Mouse (Mus musculus): ENCODE data around the gene Tectb. TPM values are rescaled to one million over a fixed set of nuclear protein-coding genes. Genes with fewer than 3 reads are reported as not detected.

The Tectb gene
- polyA plus RNA-seq (2011; ENCODE audit: insufficient read depth, insufficient read length, low read depth, missing spikeins) = not detected in 2 replicates

GRCm38 (mm10) chr19:55180433-55180832 is at the start of gene Tectb:
Tectb (plus strand) TSS chr19:55180733.
- no peaks in the 10 kb centered on the region for H3K9me3 ChIP-seq (replicated peaks; ENCODE audit: control insufficient read depth, insufficient read depth, low read length, poor library complexity, severe bottlenecking)
- no peaks in the 10 kb centered on the region for H3K4me1 ChIP-seq (ENCODE audit: control insufficient read depth, insufficient read depth, low read length)
- no peak within 1 kb of the TSS for H3K27ac ChIP-seq (ENCODE audit: insufficient read depth, low read length)
- no peaks in the 10 kb centered on the region for H3K27me3 ChIP-seq (ENCODE audit: control insufficient read depth, insufficient read depth, low read length, poor library complexity, severe bottlenecking)
- H3K9ac ChIP-seq (ENCODE audit: low read depth, poor library complexity, severe bottlenecking) = no peak within 1 kb of the TSS
- TF ChIP-seq POLR2A (IDR thresholded peaks at IDR 0.05; ENCODE audit: insufficient read depth, low read length) = no peak
- no peak for TF ChIP-seq CTCF (IDR thresholded peaks at IDR 0.05; ENCODE audit: low read depth, low read length)
- TF ChIP-seq EP300 (IDR thresholded peaks at IDR 0.05; ENCODE audit: insufficient read depth, low read depth, low read length) = no peak
- H3K36me3 ChIP-seq (ENCODE audit: control insufficient read depth, insufficient read depth, low read length, poor library complexity, severe bottlenecking) = no peaks in the 10 kb centered on the region
- no peak within 1 kb of the TSS for H3K4me3 ChIP-seq (ENCODE audit: low read depth, low read length)

GRCm38 (mm10) chr19:55131747-55132146 is 48.8 kb upstream of the Tectb start:
- no peak for TF ChIP-seq CTCF (IDR thresholded peaks at IDR 0.05; ENCODE audit: low read depth, low read length)
- TF ChIP-seq EP300 (IDR thresholded peaks at IDR 0.05; ENCODE audit: insufficient read depth, low read depth, low read length) = no peak
- TF ChIP-seq POLR2A (IDR thresholded peaks at IDR 0.05; ENCODE audit: insufficient read depth, low read length) = no peak
- H3K27ac ChIP-seq (ENCODE audit: insufficient read depth, low read length) = no peak overlapping the region
- H3K4me1 ChIP-seq (ENCODE audit: control insufficient read depth, insufficient read depth, low read length) = no peaks in the 10 kb centered on the region
- no peaks in the 10 kb centered on the region for H3K27me3 ChIP-seq (ENCODE audit: control insufficient read depth, insufficient read depth, low read length, poor library complexity, severe bottlenecking)
- no peaks in the 10 kb centered on the region for H3K36me3 ChIP-seq (ENCODE audit: control insufficient read depth, insufficient read depth, low read length, poor library complexity, severe bottlenecking)
- H3K9ac ChIP-seq (ENCODE audit: low read depth, poor library complexity, severe bottlenecking) = no peak overlapping the region
- H3K9me3 ChIP-seq (replicated peaks; ENCODE audit: control insufficient read depth, insufficient read depth, low read length, poor library complexity, severe bottlenecking) = peaks cover 3% of the 10 kb centered on the region; the same call in 1 of the 2 replicates
- no peak overlapping the region for H3K4me3 ChIP-seq (ENCODE audit: low read depth, low read length)

DNA sequence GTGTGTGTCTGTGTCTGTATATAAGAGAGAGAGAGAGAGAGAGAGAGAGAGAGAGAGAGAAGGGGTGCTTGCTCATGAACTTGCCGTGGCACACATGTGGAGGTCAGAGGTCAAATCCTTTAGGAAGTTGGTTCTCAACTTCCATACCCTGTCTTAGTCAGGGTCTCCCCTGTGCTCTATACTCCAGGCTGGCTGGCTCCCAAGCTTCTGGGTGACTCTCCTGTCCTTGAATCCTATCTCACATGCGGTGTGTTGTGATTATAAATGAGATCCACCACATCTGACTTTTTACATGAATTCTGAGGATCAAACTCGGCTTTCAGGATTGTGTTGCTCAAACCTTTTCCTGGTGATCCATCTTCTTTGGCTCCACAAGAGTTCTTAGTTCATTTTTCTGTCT is 48.1 kb upstream of the Tectb start:
- no peaks in the 10 kb centered on the region for H3K4me1 ChIP-seq (ENCODE audit: control insufficient read depth, insufficient read depth, low read length)
- no peaks in the 10 kb centered on the region for H3K27me3 ChIP-seq (ENCODE audit: control insufficient read depth, insufficient read depth, low read length, poor library complexity, severe bottlenecking)
- H3K36me3 ChIP-seq (ENCODE audit: control insufficient read depth, insufficient read depth, low read length, poor library complexity, severe bottlenecking) = no peaks in the 10 kb centered on the region
- H3K9me3 ChIP-seq (replicated peaks; ENCODE audit: control insufficient read depth, insufficient read depth, low read length, poor library complexity, severe bottlenecking) = peaks cover 3% of the 10 kb centered on the region; the same call in 1 of the 2 replicates
- no peak overlapping the region for H3K27ac ChIP-seq (ENCODE audit: insufficient read depth, low read length)
- TF ChIP-seq POLR2A (IDR thresholded peaks at IDR 0.05; ENCODE audit: insufficient read depth, low read length) = no peak
- no peak for TF ChIP-seq EP300 (IDR thresholded peaks at IDR 0.05; ENCODE audit: insufficient read depth, low read depth, low read length)
- no peak for TF ChIP-seq CTCF (IDR thresholded peaks at IDR 0.05; ENCODE audit: low read depth, low read length)
- no peak overlapping the region for H3K4me3 ChIP-seq (ENCODE audit: low read depth, low read length)
- no peak overlapping the region for H3K9ac ChIP-seq (ENCODE audit: low read depth, poor library complexity, severe bottlenecking)

GRCm38 (mm10) chr19:55134521-55134920 is 46.0 kb upstream of the Tectb start:
- no peaks in the 10 kb centered on the region for H3K27me3 ChIP-seq (ENCODE audit: control insufficient read depth, insufficient read depth, low read length, poor library complexity, severe bottlenecking)

DNA sequence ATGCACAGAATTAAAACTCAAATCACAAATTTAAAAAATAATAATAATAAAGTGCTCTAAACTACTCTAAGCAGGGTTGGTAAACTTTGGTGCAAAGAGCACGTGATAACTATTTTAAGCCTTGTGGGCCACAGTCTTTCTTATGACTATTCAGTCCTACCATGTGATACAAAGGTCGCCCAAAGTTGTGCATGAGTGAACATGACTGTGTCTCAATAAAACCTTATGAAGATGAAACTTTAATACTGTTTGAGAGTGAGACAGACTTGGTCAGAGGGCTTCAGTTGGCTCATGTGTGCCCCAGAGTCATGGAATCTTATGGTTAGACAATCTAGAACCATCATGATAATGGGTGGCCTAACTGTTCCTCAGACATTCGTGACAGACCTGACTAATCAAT is 44.6 kb upstream of the Tectb start:
- Histone ChIP-seq H3K27ac (ENCODE audit: insufficient read depth, low read length) (no peak overlapping the region), H3K4me1 (ENCODE audit: control insufficient read depth, insufficient read depth, low read length) (no peaks in the 10 kb centered on the region), H3K36me3 (ENCODE audit: control insufficient read depth, insufficient read depth, low read length, poor library complexity, severe bottlenecking) (no peaks in the 10 kb centered on the region), H3K9ac (ENCODE audit: low read depth, poor library complexity, severe bottlenecking) (no peak overlapping the region), H3K9me3 (replicated peaks; ENCODE audit: control insufficient read depth, insufficient read depth, low read length, poor library complexity, severe bottlenecking) (peaks cover 3% of the 10 kb centered on the region; the same call in 1 of the 2 replicates), H3K27me3 (ENCODE audit: control insufficient read depth, insufficient read depth, low read length, poor library complexity, severe bottlenecking) (no peaks in the 10 kb centered on the region), H3K4me3 (ENCODE audit: low read depth, low read length) (no peak overlapping the region)
- TF ChIP-seq CTCF (IDR thresholded peaks at IDR 0.05; ENCODE audit: low read depth, low read length) (no peak), EP300 (IDR thresholded peaks at IDR 0.05; ENCODE audit: insufficient read depth, low read depth, low read length) (no peak), POLR2A (IDR thresholded peaks at IDR 0.05; ENCODE audit: insufficient read depth, low read length) (no peak)

More at GRCm38 (mm10) chr19:55134521-55134920, 46.0 kb upstream of the Tectb start:
- Histone ChIP-seq H3K9ac (ENCODE audit: low read depth, poor library complexity, severe bottlenecking) (no peak overlapping the region), H3K27ac (ENCODE audit: insufficient read depth, low read length) (no peak overlapping the region), H3K4me3 (ENCODE audit: low read depth, low read length) (no peak overlapping the region), H3K36me3 (ENCODE audit: control insufficient read depth, insufficient read depth, low read length, poor library complexity, severe bottlenecking) (no peaks in the 10 kb centered on the region), H3K4me1 (ENCODE audit: control insufficient read depth, insufficient read depth, low read length) (no peaks in the 10 kb centered on the region), H3K9me3 (replicated peaks; ENCODE audit: control insufficient read depth, insufficient read depth, low read length, poor library complexity, severe bottlenecking) (peaks cover 3% of the 10 kb centered on the region; the same call in 1 of the 2 replicates)
- TF ChIP-seq CTCF (IDR thresholded peaks at IDR 0.05; ENCODE audit: low read depth, low read length) (no peak), EP300 (IDR thresholded peaks at IDR 0.05; ENCODE audit: insufficient read depth, low read depth, low read length) (no peak), POLR2A (IDR thresholded peaks at IDR 0.05; ENCODE audit: insufficient read depth, low read length) (no peak)

DNA sequence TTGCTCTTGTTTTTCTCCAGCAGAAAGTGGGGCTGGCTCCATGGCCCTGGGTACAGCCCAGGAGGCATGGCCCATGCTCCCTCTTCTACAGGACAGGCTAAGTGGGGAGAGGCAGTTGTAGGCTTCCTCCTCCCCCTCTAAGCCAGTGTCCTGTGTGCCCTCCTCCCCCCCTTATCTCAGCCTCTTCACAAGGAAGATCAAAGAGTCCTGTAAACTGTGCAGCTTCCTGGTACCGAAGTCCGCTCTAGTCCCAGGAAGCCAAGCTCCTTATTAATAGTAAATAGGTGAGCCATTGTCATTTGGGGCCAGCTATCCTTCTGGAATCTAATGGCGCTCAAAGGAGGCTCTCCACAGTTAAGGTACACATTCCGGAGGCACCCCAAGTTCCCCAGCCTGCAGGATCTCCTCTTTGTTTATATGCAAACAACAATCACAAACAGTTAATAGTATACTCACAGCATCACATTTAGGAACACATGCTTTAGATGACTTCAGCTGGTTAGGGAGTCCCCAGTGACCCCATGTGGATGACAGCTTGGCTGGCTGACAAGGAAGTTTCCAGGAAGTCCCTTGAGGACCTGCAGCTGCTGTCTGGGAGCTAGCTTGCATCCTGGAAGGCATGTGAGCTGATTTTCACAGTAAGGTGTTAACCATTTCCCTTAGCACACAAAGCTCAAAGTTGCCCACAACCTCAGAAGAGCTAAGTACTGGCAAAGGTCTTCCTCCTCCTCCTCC is 43.7 kb upstream of the Tectb start:
- TF ChIP-seq EP300 (IDR thresholded peaks at IDR 0.05; ENCODE audit: insufficient read depth, low read depth, low read length) (no peak), CTCF (IDR thresholded peaks at IDR 0.05; ENCODE audit: low read depth, low read length) (no peak), POLR2A (IDR thresholded peaks at IDR 0.05; ENCODE audit: insufficient read depth, low read length) (no peak)
- Histone ChIP-seq H3K9ac (ENCODE audit: low read depth, poor library complexity, severe bottlenecking) (no peak overlapping the region), H3K27ac (ENCODE audit: insufficient read depth, low read length) (no peak overlapping the region), H3K27me3 (ENCODE audit: control insufficient read depth, insufficient read depth, low read length, poor library complexity, severe bottlenecking) (no peaks in the 10 kb centered on the region), H3K4me1 (ENCODE audit: control insufficient read depth, insufficient read depth, low read length) (no peaks in the 10 kb centered on the region), H3K9me3 (replicated peaks; ENCODE audit: control insufficient read depth, insufficient read depth, low read length, poor library complexity, severe bottlenecking) (peaks cover 3% of the 10 kb centered on the region; the same call in 1 of the 2 replicates), H3K4me3 (ENCODE audit: low read depth, low read length) (no peak overlapping the region), H3K36me3 (ENCODE audit: control insufficient read depth, insufficient read depth, low read length, poor library complexity, severe bottlenecking) (no peaks in the 10 kb centered on the region)

All from ES-Bruce4 (cell line).